In genomic region chr6:126016991-126017390, GRCm38 (mm10) we compare ENCODE assay signal across 21 mouse cellular contexts.
A peak's percentile ranks its signal among the peaks of the same experiment; 100 is the strongest.
DNase-seq lines count a peak whose midpoint lies in the region; ATAC-seq and TF ChIP-seq lines count a peak whose summit lies in the region.
"Had no signal": no experiment of that assay in that cellular context is flagged by ENCODE, and none has a peak within 500 bp of the region (broad histone marks: within the 10 kb centered on the region; RNA-seq: fewer than 3 reads in every experiment).

No protein-coding gene starts in this region.

- no peaks in the 10 kb centered on the region for H3K36me3 ChIP-seq in heart, adult 2 months (ENCODE audit: control insufficient read depth, insufficient read depth, low read length)
- H3K36me3 ChIP-seq in heart, embryonic 10.5 days, result no peaks in the 10 kb centered on the region
- H3K36me3 ChIP-seq in lung, embryonic 14.5 days (ENCODE audit: insufficient read depth), result no peaks in the 10 kb centered on the region
- H3K36me3 ChIP-seq: embryonic facial prominence, embryonic 15.5 days; hindbrain, embryonic 13.5 days; limb, embryonic 13.5 days had no signal

- peak; percentile 48 for TF ChIP-seq CTCF in heart, adult 2 months (IDR thresholded peaks at IDR 0.05)
- TF ChIP-seq CTCF in lung, embryonic 14.5 days (IDR thresholded peaks at IDR 0.05; ENCODE audit: low read depth), result peak; percentile 58

- no peak overlapping the region for H3K4me3 ChIP-seq in heart, adult 2 months
- H3K4me3 ChIP-seq in heart, embryonic 10.5 days, result no peak overlapping the region
- H3K4me3 ChIP-seq in lung, embryonic 14.5 days (ENCODE audit: low read depth, low read length), result no peak overlapping the region
- H3K4me3 ChIP-seq: embryonic facial prominence, embryonic 15.5 days; hindbrain, embryonic 13.5 days; limb, embryonic 13.5 days had no signal

- H3K27ac ChIP-seq in heart, adult 2 months, result no peak overlapping the region
- no peak overlapping the region for H3K27ac ChIP-seq in heart, embryonic 10.5 days
- no peak overlapping the region for H3K27ac ChIP-seq in lung, embryonic 14.5 days (ENCODE audit: low read depth)
- H3K27ac ChIP-seq: embryonic facial prominence, embryonic 15.5 days; hindbrain, embryonic 13.5 days; kidney, postnatal 0 days; limb, embryonic 13.5 days; liver, embryonic 14.5 days had no signal

- no peak for TF ChIP-seq POLR2A in heart, adult 2 months (IDR thresholded peaks at IDR 0.05; ENCODE audit: insufficient read depth, low read depth, low read length)

- no peaks in the 10 kb centered on the region for H3K27me3 ChIP-seq in heart, adult 2 months (ENCODE audit: control insufficient read depth, insufficient read depth, low read length)
- no peaks in the 10 kb centered on the region; the same call in none of the 2 replicates for H3K27me3 ChIP-seq in heart, embryonic 10.5 days (ENCODE audit: insufficient read depth, poor library complexity, severe bottlenecking)
- no peaks in the 10 kb centered on the region for H3K27me3 ChIP-seq in lung, embryonic 14.5 days (ENCODE audit: insufficient read depth, low read length)
- H3K27me3 ChIP-seq: embryonic facial prominence, embryonic 15.5 days; hindbrain, embryonic 13.5 days; limb, embryonic 13.5 days; megakaryocyte, embryonic 14.5 days had no signal

- no peaks in the 10 kb centered on the region for H3K79me2 ChIP-seq in heart, adult 2 months (replicated peaks; ENCODE audit: control insufficient read depth, insufficient read depth, low read length)

- DNase-seq in adrenal gland, postnatal 10 days, result peak; percentile 43
- DNase-seq in adrenal gland, postnatal 4 days (ENCODE audit: low spot score in 2 of 2), result no peak
- no peak for DNase-seq in heart, adult 2 months
- no peak for DNase-seq in heart, embryonic 10.5 days (ENCODE audit: low spot score)
- DNase-seq in lung, embryonic 14.5 days, result peak; percentile 71
- DNase-seq in lung, postnatal 25 days (ENCODE audit: low spot score), result no peak
- DNase-seq in urinary bladder, postnatal 14 days (ENCODE audit: low spot score), result no peak
- DNase-seq: adrenal gland, adult 2 months; cerebellum, adult 9-11 months; embryo, embryonic 11 days; spleen, adult 18-20 months; thymus, adult 2 months had no signal

- H3K4me1 ChIP-seq in heart, adult 2 months (ENCODE audit: control insufficient read depth, insufficient read depth, low read length), result peaks cover 5% of the 10 kb centered on the region; the same call in 1 of the 2 replicates
- H3K4me1 ChIP-seq in heart, embryonic 10.5 days, result peaks cover 16% of the 10 kb centered on the region
- peaks cover 6% of the 10 kb centered on the region; the same call in 1 of the 2 replicates for H3K4me1 ChIP-seq in lung, embryonic 14.5 days (ENCODE audit: insufficient read depth)
- H3K4me1 ChIP-seq: embryonic facial prominence, embryonic 15.5 days; hindbrain, embryonic 13.5 days; limb, embryonic 13.5 days had no signal

- no peak overlapping the region for H3K4me2 ChIP-seq in lung, embryonic 14.5 days
- H3K4me2 ChIP-seq: embryonic facial prominence, embryonic 15.5 days; hindbrain, embryonic 13.5 days; limb, embryonic 13.5 days had no signal

- intact Hi-C loops in heart, adult 2 months (cut with DNase I), result no loop called here

- TF ChIP-seq EP300 in heart, adult 2 months (IDR thresholded peaks at IDR 0.05; ENCODE audit: insufficient read depth, low read depth, low read length), result no peak

- no peaks in the 10 kb centered on the region for H3K9me3 ChIP-seq in heart, embryonic 10.5 days
- no peaks in the 10 kb centered on the region for H3K9me3 ChIP-seq in lung, embryonic 14.5 days (ENCODE audit: low read depth, low read length)
- H3K9me3 ChIP-seq: embryonic facial prominence, embryonic 15.5 days; hindbrain, embryonic 13.5 days; limb, embryonic 13.5 days had no signal

- no peak overlapping the region for H3K9ac ChIP-seq in heart, adult 2 months (ENCODE audit: low read depth, low read length)
- H3K9ac ChIP-seq in lung, embryonic 14.5 days, result no peak overlapping the region
- H3K9ac ChIP-seq: embryonic facial prominence, embryonic 15.5 days; hindbrain, embryonic 13.5 days; limb, embryonic 13.5 days; liver, embryonic 14.5 days had no signal

- WGBS in heart, adult 2 months, result 44% methylated on average over 2 of the region's 2 CpGs
- 72% methylated on average over 2 of the region's 2 CpGs for WGBS in heart, embryonic 10.5 days
- 58% methylated on average over 2 of the region's 2 CpGs for WGBS in lung, embryonic 14.5 days

- ATAC-seq in lung, embryonic 14.5 days (ENCODE audit: insufficient read depth), result no peak
- ATAC-seq in inflammation-experienced regulatory T-cells, adult 6 months, result no peak
- ATAC-seq: intestine, embryonic 16.5 days; midbrain, embryonic 16.5 days had no signal

Comparison
In these comparisons a context has a peak if more than half of its experiments do, and no peak if none do; other contexts are left out.
1. DNase-seq: peak in adrenal gland, postnatal 10 days (single experiment) and lung, embryonic 14.5 days (single experiment); none in adrenal gland, postnatal 4 days (0 of 2), heart, adult 2 months (0 of 2), heart, embryonic 10.5 days (single experiment), lung, postnatal 25 days (single experiment) and urinary bladder, postnatal 14 days (single experiment).